Mouse (Mus musculus) intestine, embryonic 16.5 days (tissue): ENCODE measurements around the gene 2200002J24Rik. TPM values are rescaled to one million over a fixed set of nuclear protein-coding genes. Genes with fewer than 3 reads are reported as not detected.
"Not testable (repeated sequence)": the region's sequence is repeated elsewhere in the genome, so short reads cannot be mapped to it uniquely, and the experiment has no call there.

Experiments used
- ATAC-seq: fragments of 200-750 bp; cut with Nextera tagmentation; 2 replicates; pipeline ENCODE4 v1.8.0; 2017; ENCODE audit warnings: moderate TSS enrichment, moderate library complexity
- H3K27ac ChIP-seq: fragments of 300-500 bp; sonication (generic); 2 replicates; pipeline ENCODE4 v1.5.1; 2014; ENCODE audit warnings: mild to moderate bottlenecking, low read length
- H3K27me3 ChIP-seq: fragments of 300-500 bp; sonication (generic); replicated peaks from 2 replicates; pipeline ENCODE4 v1.6.1; 2014; ENCODE audit warnings: low read length, control low read depth, mixed read lengths; ENCODE audit not compliant: control insufficient read depth, insufficient read depth
- H3K36me3 ChIP-seq: fragments of 300-500 bp; sonication (generic); 2 replicates; pipeline ENCODE4 v1.6.1; 2014; ENCODE audit warnings: low read length, control low read depth; ENCODE audit not compliant: control insufficient read depth, insufficient read depth
- H3K4me1 ChIP-seq: fragments of 300-500 bp; sonication (generic); 2 replicates; pipeline ENCODE4 v1.6.1; 2014; ENCODE audit warnings: low read length, control low read depth, mixed read lengths; ENCODE audit not compliant: control insufficient read depth, insufficient read depth
- H3K4me2 ChIP-seq: fragments of 300-500 bp; sonication (generic); 2 replicates; pipeline ENCODE4 v1.6.1; 2014; ENCODE audit warnings: low read depth, low read length, control low read depth
- H3K4me3 ChIP-seq: fragments of 300-500 bp; sonication (generic); 2 replicates; pipeline ENCODE4 v1.5.1; 2014; ENCODE audit warnings: mild to moderate bottlenecking, low read length
- H3K9ac ChIP-seq: fragments of 300-500 bp; sonication (generic); 2 replicates; pipeline ENCODE4 v1.6.1; 2014; ENCODE audit warnings: low read depth, low read length
- H3K9me3 ChIP-seq: fragments of 300-500 bp; sonication (generic); 2 replicates; pipeline ENCODE4 v1.6.1; 2016; ENCODE audit warnings: low read length, control low read depth; ENCODE audit not compliant: control insufficient read depth
- WGBS: fragments of 180-500 bp; shearing (Covaris S2); extraction: QIAGEN DNeasy Blood & Tissue Kit; methylation state at CpG from one replicate; pipeline ENCODE4 v1.1.7; 2014; 5-methylcytosine and 5-hydroxymethylcytosine counted together
- polyA plus RNA-seq: library from polyadenylated mRNA; unstranded; fragments of >200 nt; fragmentation: Nextera tagmentation; extraction: Ambion mirVana; gene quantifications from 2 replicates; pipeline ENCODE4 v1.2.1, GENCODE M21; 2015

The 2200002J24Rik gene
- polyA plus RNA-seq, 1 experiment from 2014 or later, result 4.7 TPM

- no peak overlapping the region for H3K27ac ChIP-seq
- ATAC-seq, result no peak
- no peak overlapping the region for H3K4me2 ChIP-seq
- H3K4me1 ChIP-seq, result peaks cover 8% of the 10 kb centered on the region
- H3K27me3 ChIP-seq, result peaks cover 3% of the 10 kb centered on the region; the same call in 1 of the 2 replicates
- no peaks in the 10 kb centered on the region for H3K36me3 ChIP-seq
- no peaks in the 10 kb centered on the region for H3K9me3 ChIP-seq
- H3K9ac ChIP-seq, result no peak overlapping the region
- 83% methylated on average over 7 of the region's 7 CpGs for WGBS
- H3K4me3 ChIP-seq, result no peak overlapping the region
Measured at GRCm38 (mm10) chr7:30721286-30721685, 22.6 kb downstream of the 2200002J24Rik start.

- ATAC-seq, result no peak
- no peak overlapping the region for H3K4me2 ChIP-seq
- WGBS, result 57% methylated on average over 6 of the region's 6 CpGs
Measured at GRCm38 (mm10) chr7:30723274-30723953, 24.7 kb downstream of the 2200002J24Rik start.

GRCm38 (mm10) chr7:30728214-30728613 lies 29.5 kb downstream of the 2200002J24Rik start:
- WGBS, result 69% methylated on average over 6 of the region's 6 CpGs

More at GRCm38 (mm10) chr7:30723274-30723953, 24.7 kb downstream of the 2200002J24Rik start:
- Histone ChIP-seq H3K36me3 (no peaks in the 10 kb centered on the region), H3K4me1 (peaks cover 7% of the 10 kb centered on the region), H3K9ac (no peak overlapping the region), H3K27me3 (no peaks in the 10 kb centered on the region), H3K27ac (no peak overlapping the region), H3K4me3 (no peak overlapping the region), H3K9me3 (no peaks in the 10 kb centered on the region)

DNA sequence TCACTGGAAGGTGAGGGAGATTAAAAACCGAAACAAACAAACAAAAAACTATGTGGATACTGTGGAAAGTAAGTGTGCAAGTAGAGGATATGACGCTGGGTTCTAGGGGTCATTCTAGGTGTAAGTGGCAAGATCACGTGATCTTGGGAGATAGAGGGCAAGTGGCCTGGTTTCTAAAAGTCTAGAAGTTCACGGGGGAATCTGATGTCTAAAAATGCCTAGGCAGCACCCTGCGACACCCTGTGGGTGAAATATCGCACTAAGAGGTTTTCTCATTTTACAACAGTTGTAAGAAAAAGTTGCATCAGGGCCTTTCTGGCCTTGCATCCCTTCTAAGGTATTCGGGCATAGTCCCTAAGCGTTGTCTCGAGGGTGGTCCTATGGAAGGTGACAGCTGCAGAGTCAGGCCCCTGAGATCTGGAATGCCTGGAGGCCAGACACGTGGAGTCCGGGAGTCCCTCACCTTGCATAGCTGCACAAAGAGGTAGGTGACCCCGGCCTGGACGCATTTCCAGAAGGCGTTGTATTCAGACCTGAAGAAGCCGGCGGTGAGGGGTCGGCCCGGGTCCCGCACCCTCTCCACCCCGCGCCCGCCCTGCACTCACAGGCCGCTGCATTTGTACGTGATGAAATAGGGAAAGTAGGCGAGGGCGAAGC lies 30.1 kb downstream of the 2200002J24Rik start:
- Histone ChIP-seq H3K4me3 (peak overlapping the region; percentile 82), H3K27ac (peak overlapping the region; percentile 86), H3K4me1 (peaks cover 18% of the 10 kb centered on the region), H3K9ac (peak overlapping the region; percentile 87), H3K9me3 (no peaks in the 10 kb centered on the region), H3K27me3 (no peaks in the 10 kb centered on the region), H3K36me3 (no peaks in the 10 kb centered on the region), H3K4me2 (peak overlapping the region; percentile 76)
- peak; percentile 54 for ATAC-seq
- 6% methylated on average over 26 of the region's 26 CpGs for WGBS

More at GRCm38 (mm10) chr7:30728214-30728613, 29.5 kb downstream of the 2200002J24Rik start:
- Histone ChIP-seq H3K4me3 (peak overlapping the region; percentile 82), H3K9ac (peak overlapping the region; percentile 87), H3K27me3 (no peaks in the 10 kb centered on the region), H3K27ac (0 out of 2 replicates have a peak overlapping the region, but pooled peaks have one; percentile 24), H3K4me1 (peaks cover 18% of the 10 kb centered on the region), H3K36me3 (no peaks in the 10 kb centered on the region), H3K4me2 (peak overlapping the region; percentile 76), H3K9me3 (no peaks in the 10 kb centered on the region)
- ATAC-seq, result no peak

GRCm38 (mm10) chr7:30729396-30730063 lies 30.8 kb downstream of the 2200002J24Rik start, which contains the start of gene Tmem147:
Gene Tmem147 (minus strand): TSS chr7:30729540.
- Histone ChIP-seq H3K4me1 (peaks cover 18% of the 10 kb centered on the region), H3K4me2 (peak within 1 kb of the TSS; percentile 76), H3K36me3 (no peaks in the 10 kb centered on the region), H3K4me3 (peak within 1 kb of the TSS; percentile 82), H3K9me3 (no peaks in the 10 kb centered on the region), H3K27ac (peak within 1 kb of the TSS; percentile 86), H3K27me3 (no peaks in the 10 kb centered on the region), H3K9ac (peak within 1 kb of the TSS; percentile 87)
- under 1% methylated on average over 60 of the region's 60 CpGs for WGBS
- peak; percentile 98 for ATAC-seq

- not testable (repeated sequence) for H3K27me3 ChIP-seq, ATAC-seq, H3K9me3 ChIP-seq, H3K36me3 ChIP-seq
- H3K27ac ChIP-seq, result peak overlapping the region; percentile 86
- H3K9ac ChIP-seq, result peak overlapping the region; percentile 87
- peak overlapping the region; percentile 82 for H3K4me3 ChIP-seq
- WGBS, result 18% methylated on average over 15 of the region's 22 CpGs
- peaks cover 18% of the 10 kb centered on the region for H3K4me1 ChIP-seq
- peak overlapping the region; percentile 76 for H3K4me2 ChIP-seq
Measured at GRCm38 (mm10) chr7:30730064-30730722, 31.5 kb downstream of the 2200002J24Rik start.

DNA sequence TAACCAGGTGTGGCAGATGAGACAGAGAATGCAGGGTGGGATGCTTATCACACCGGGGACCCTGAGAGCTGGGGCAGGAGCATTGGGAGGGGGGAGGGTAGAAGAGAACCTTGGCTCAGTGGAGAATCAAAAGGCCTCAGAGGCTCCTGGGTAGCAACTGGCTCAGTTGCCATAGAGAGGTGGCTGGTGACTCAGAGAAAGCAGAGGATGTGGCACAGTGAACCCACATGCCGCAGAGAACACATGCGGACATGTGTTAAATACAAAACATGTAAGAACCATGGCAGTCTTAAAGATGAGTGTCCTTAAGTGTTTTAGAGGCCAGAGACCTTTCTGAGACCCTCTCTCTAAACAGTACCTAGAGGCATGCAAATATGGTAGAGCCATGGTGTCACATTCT lies 37.5 kb downstream of the 2200002J24Rik start:
- no peaks in the 10 kb centered on the region for H3K36me3 ChIP-seq
- H3K4me2 ChIP-seq, result no peak overlapping the region
- H3K9me3 ChIP-seq, result no peaks in the 10 kb centered on the region
- no peaks in the 10 kb centered on the region for H3K4me1 ChIP-seq
- no peak for ATAC-seq
- WGBS, result 90% methylated on average over 3 of the region's 3 CpGs
- no peak overlapping the region for H3K9ac ChIP-seq
- H3K27ac ChIP-seq, result no peak overlapping the region
- no peaks in the 10 kb centered on the region for H3K27me3 ChIP-seq
- H3K4me3 ChIP-seq, result no peak overlapping the region

DNA sequence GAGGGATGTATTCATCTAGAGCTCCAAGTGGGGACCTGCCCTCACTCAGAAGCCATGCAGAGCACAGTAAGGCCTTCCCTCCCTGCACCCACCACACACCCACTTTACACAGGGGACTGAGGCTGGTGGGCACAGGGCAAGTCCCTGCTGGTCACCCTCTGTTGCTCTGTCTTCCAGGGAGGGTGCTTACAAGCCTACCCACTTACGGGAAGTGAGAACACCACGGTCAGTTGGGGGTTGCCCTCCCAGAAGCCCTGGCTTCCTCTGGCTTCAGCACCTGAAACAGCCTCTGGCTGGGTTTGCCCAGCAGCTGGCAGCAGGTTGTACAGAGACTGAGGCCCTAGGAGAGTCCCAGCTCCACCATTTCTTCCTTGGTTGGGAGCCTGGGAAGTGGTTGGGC lies 43.8 kb downstream of the 2200002J24Rik start:
- H3K9me3 ChIP-seq, H3K36me3 ChIP-seq, H3K4me2 ChIP-seq, ATAC-seq, H3K4me1 ChIP-seq, H3K9ac ChIP-seq, H3K27me3 ChIP-seq, H3K27ac ChIP-seq, H3K4me3 ChIP-seq: not testable (repeated sequence)
- 85% methylated on average over 2 of the region's 2 CpGs for WGBS

DNA sequence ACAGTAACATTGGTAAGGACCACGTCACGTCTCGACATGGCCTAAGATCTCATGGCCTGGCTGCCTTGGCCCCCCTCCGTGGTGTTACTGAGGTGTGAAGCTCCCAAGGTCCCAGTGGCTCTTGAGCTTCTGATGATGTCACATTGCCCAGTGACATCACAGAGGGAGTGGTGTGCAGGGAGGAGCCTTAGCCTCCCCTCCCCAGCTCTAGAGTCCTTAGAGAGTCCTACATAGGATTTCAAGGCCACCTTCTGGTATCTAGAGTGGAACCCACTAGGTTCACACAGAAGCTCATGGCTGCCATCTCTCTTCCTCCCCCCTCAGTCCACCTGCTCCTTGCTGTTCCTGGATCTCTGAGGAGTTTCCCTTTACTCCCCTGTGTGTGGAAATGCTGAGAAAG lies 44.9 kb downstream of the 2200002J24Rik start, which contains the start of gene Gapdhs:
Gapdhs (minus strand) TSS at position 65 of the 400 bp plus-strand sequence.
- not testable (repeated sequence) for H3K27me3 ChIP-seq, H3K4me2 ChIP-seq, H3K27ac ChIP-seq, H3K4me3 ChIP-seq, H3K9ac ChIP-seq, H3K4me1 ChIP-seq, H3K36me3 ChIP-seq, H3K9me3 ChIP-seq
- peak; percentile 32; the same call in 1 of the 2 replicates for ATAC-seq
- 40% methylated on average over 1 of the region's 4 CpGs for WGBS
